Mouse (Mus musculus) left cerebral cortex, adult 18-20 months (tissue): ENCODE data around the gene Kcnj11. TPM values are rescaled to one million over a fixed set of nuclear protein-coding genes. Genes with fewer than 3 reads are reported as not detected.

Source experiments
- DNase-seq, 2 experiments: peaks; one replicate each; pipeline ENCODE4 v3.0.0; 2021 to 2022; ENCODE audit warnings: low spot score in 2 of 2, mixed read lengths in 1 of 2
- total RNA-seq, 2 experiments: library from RNA; stranded (reverse); gene quantifications; 2 replicates each; pipeline ENCODE4 v1.2.3; 2021

Kcnj11 gene
- total RNA-seq, 2 experiments from 2014 or later = 38.7 to 43.1 TPM

- no peak for DNase-seq
Measured at GRCm38 (mm10) chr7:46052161-46052821, 48.3 kb downstream of the Kcnj11 start.

GRCm38 (mm10) chr7:46049981-46050380 is 50.6 kb downstream of the Kcnj11 start:
- no peak for DNase-seq

- DNase-seq = no peak
Measured at GRCm38 (mm10) chr7:46047873-46048562, 52.5 kb downstream of the Kcnj11 start.

- no peak for DNase-seq
Measured at GRCm38 (mm10) chr7:46045882-46046281, 54.7 kb downstream of the Kcnj11 start.

GRCm38 (mm10) chr7:46044106-46044505 is 56.5 kb downstream of the Kcnj11 start:
- no peak for DNase-seq

Other genes starting within 250 kb of the Kcnj11 start
- gene Kdelr1, start 228.0 kb downstream of the Kcnj11 start, total RNA-seq = 10 to 100 TPM; 69.0 to 76.2 TPM
- 10 to 100 TPM; 10.7 to 10.9 TPM for gene Grin2d, start 222.4 kb downstream of the Kcnj11 start, total RNA-seq
- not detected for gene Syngr4, start 204.1 kb downstream of the Kcnj11 start, total RNA-seq
- gene Tmem143, start 203.8 kb downstream of the Kcnj11 start, total RNA-seq = 10 to 100 TPM; 20.9 to 22.0 TPM
- 1 to 10 TPM; 5.5 to 8.4 TPM for gene Emp3, start 179.4 kb downstream of the Kcnj11 start, total RNA-seq
- 1 to 10 TPM; 2.6 to 2.7 TPM for gene Ccdc114, start 176.7 kb downstream of the Kcnj11 start, total RNA-seq
- gene Abcc6, start 70.5 kb downstream of the Kcnj11 start, total RNA-seq = 1 to 10 TPM; 1.4 to 2.5 TPM
- gene Nomo1, start 67.1 kb downstream of the Kcnj11 start, total RNA-seq = 100 to 1,000 TPM; 105 to 106 TPM
- 10 to 100 TPM; 34.8 to 39.2 TPM for gene Abcc8, start 79.3 kb upstream of the Kcnj11 start, total RNA-seq
- gene Ush1c, start 137.7 kb upstream of the Kcnj11 start, total RNA-seq = under 1 TPM in 1 of 2 experiments, not detected in 1; 0.28 TPM
- under 1 TPM in 1 of 2 experiments, not detected in 1; 0.07 TPM for gene Otog, start 140.2 kb upstream of the Kcnj11 start, total RNA-seq